Mouse (Mus musculus): Measurements from ENCODE around the gene Gpr87.

DNA sequence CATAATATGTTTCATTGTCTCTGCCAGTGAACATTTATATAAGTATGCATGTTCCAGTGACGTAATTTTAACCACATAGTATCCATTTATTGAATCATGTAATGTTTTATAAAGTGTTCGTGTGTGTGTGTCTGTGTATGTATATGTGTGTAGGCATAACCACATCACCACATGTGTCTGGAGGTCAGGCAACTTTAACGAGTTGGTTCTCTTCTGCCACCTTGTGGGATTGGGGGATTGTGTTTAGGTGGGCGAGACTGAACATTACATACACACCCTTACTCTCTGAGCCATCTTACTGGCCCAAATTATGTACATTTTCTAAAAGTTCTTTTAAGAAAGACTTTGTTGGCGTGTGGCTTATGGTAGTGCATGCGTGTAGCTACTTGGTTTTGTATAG, 26.4 kb downstream of the Gpr87 start:
- TF ChIP-seq POLR2A (IDR thresholded peaks at IDR 0.05; ENCODE audit: insufficient read depth, low read depth, low read length), result no peak
- no peak for TF ChIP-seq CTCF (IDR thresholded peaks at IDR 0.05)
- TF ChIP-seq EP300 (IDR thresholded peaks at IDR 0.05; ENCODE audit: insufficient read depth, low read depth, low read length), result no peak

Measured in heart, adult 2 months (tissue).